In the genomic region with DNA sequence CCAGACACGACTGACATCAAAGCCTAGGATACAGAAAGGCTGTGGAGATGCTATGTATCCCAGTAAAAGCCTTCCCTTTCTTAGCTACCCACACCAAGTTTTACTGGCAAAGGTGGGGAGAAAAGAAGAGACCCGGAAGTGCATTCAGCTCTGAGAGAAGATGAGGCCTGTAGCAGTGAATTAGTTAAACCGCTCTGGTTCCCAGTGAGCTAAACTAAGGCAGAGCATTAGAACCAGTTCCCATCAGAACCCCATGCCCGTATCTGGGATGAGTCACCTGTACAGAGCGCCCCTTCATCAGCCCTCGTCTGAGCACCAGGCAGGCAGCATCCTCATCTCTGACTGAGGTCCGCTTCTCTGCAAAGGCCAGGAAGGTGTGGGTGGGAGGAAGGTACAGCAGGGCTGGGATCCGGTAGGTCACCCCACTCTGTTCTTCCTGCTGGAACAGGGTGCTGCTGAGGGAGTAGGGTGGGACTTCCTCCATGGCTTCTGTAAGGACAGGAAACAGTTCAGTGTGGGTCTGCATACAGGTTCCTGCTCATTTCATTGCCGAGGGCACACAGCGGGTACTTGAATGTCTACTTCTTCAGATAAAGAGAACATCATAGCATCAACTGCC, we compare ENCODE assay signal across 1 mouse cellular context.
A peak's percentile ranks its signal among the peaks of the same experiment; 100 is the strongest.
TF ChIP-seq lines count a peak whose summit lies in the region.

No protein-coding gene starts in this region.

TF ChIP-seq in CH12.LX, 34 proteins besides CTCF, POLR2A, EP300 and RAD21:
- TF ChIP-seq SIN3A (IDR thresholded peaks at IDR 0.05; ENCODE audit: low read length), result 0 out of 2 replicates have a peak, but pooled peaks have one; percentile 48
- TF ChIP-seq RCOR1 (conservative IDR thresholded peaks at IDR 0.05; ENCODE audit: low read depth, low read length), result peak; percentile 35; the same call in 1 of the 2 replicates
- 0 out of 2 replicates have a peak, but pooled peaks have one; percentile 20 for TF ChIP-seq IRF4 (IDR thresholded peaks at IDR 0.05; ENCODE audit: low read depth, low read length)
- 0 out of 2 replicates have a peak, but pooled peaks have one; percentile 12 for TF ChIP-seq KAT2A (IDR thresholded peaks at IDR 0.05; ENCODE audit: insufficient replicate concordance, low read length)
- TF ChIP-seq ZKSCAN1 (IDR thresholded peaks at IDR 0.05; ENCODE audit: borderline replicate concordance, low read depth, low read length), result no peak
- 0 out of 2 replicates have a peak, but pooled peaks have one; percentile 1 for TF ChIP-seq MEF2A (IDR thresholded peaks at IDR 0.05; ENCODE audit: borderline replicate concordance, low read depth, low read length)
- TF ChIP-seq GABPA (IDR thresholded peaks at IDR 0.05; ENCODE audit: insufficient replicate concordance, low read depth, low read length), result no peak
- TF ChIP-seq NELFE (IDR thresholded peaks at IDR 0.05; ENCODE audit: low read depth, low read length), result peak; percentile 39; the same call in 1 of the 2 replicates
- peak; percentile 20; the same call in 1 of the 2 replicates for TF ChIP-seq ZMIZ1 (IDR thresholded peaks at IDR 0.05; ENCODE audit: low read depth, low read length)
- 0 out of 2 replicates have a peak, but pooled peaks have one; percentile 55 for TF ChIP-seq TBP (conservative IDR thresholded peaks at IDR 0.05; ENCODE audit: low read depth, low read length)
- no peak for TF ChIP-seq TCF12 (IDR thresholded peaks at IDR 0.05; ENCODE audit: low read depth, low read length)
- peak; percentile 69 for TF ChIP-seq ELF1 (IDR thresholded peaks at IDR 0.05; ENCODE audit: low read depth, low read length)
- peak; percentile 69 for TF ChIP-seq HCFC1 (IDR thresholded peaks at IDR 0.05; ENCODE audit: low read depth, low read length)
- no peak for TF ChIP-seq ETS1 (conservative IDR thresholded peaks at IDR 0.05; ENCODE audit: low read depth, low read length)
